Mouse (Mus musculus): Measurements from ENCODE around the gene Mccc1.
A peak's percentile ranks its signal among the peaks of the same experiment; 100 is the strongest.

The Mccc1 gene

DNA sequence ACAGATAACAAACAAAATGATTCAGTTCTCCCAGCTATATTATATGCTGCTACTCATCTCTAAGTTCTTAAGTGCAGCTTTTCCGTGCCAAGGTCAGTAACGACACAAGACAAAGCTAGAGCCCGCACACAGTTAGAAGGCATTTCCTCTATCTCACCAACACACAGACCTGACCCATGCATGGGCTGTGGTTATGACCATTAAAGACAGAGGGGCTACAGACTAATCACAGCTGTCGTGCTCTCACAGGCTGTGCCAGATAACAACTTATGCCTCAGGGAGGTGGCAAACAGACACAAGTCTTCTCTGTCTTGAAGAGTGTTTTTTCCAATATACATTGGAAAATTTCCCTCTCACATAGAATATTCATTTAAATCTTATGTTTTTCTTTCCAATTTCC lies 35.5 kb downstream of the Mccc1 start:
- no peak for DNase-seq

DNA sequence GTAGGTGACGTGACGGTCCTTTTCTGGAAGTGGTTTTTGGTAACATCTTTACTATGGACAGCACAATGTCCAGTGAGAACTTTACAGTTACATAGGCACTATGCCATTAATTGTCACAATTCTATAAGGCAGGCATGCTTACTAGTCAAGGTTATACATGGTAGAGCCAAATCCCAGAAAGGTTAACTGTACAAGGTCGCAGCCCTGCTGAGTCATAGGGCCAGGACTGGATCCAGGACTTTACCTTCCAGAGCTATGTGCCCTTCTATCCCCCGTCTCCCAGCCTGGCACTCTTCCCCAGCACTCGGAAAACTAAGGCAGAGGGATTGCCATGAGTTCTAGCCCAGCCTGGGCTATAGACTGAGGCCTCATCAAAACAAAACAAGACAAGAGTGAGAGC lies 36.6 kb downstream of the Mccc1 start:
- DNase-seq: no peak

DNA sequence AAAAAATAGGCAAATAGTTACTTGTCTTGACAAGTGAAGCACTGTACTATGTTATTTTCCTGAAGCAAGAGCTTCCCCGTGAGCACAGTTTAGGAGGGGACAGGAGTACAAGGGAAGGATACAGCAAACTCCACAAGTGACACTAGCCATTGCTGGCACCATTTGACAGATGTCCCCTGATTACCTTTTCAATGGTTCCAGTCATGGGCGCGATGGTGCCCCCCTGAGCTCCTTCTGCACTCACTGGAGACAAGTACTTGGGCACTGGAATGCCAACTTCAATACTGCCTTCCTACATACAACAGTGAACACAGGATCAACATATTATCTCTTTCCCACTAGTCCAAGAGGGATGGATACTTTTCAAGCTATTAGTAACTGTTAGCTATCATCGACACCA lies 37.1 kb downstream of the Mccc1 start:
- DNase-seq: no peak

DNA sequence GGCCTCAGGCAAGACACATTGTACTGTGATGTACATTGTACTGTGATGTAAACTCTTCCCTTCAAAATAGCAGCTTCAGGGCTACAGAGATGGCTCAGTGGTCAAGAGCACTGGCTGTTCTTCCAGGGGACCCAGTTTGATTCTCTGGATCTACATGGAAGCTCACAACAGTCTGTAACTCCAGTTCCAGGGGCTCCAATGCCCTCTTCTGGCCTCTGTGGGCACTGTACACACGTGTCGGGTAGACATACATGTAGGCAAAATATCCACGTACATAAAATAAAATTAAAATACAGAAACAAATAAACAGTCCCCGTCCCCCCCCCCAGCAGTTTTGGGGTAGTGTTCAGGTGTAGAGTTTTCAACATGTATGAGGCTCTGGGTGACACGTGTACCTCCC lies 37.5 kb downstream of the Mccc1 start:
- no peak for DNase-seq

DNA sequence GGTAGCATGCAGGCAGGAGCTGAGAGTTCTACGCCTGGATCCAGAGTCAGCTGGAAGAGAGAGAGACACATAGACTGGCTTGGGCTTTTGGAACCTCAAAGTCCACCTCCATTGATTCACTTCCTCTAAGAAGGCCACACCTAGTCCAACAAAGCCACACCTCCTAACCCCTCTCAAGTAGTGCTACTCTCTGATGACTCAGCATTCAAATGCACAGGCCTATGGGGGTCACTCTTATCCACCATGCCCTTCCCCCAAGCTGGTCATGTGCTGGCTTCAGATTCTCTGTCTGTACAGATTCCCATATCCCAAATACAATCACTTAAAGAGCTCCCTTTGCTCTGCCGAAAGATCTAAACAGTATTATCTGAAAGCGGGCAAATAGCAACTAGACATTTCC lies 43.2 kb downstream of the Mccc1 start:
- DNase-seq: no peak

DNA sequence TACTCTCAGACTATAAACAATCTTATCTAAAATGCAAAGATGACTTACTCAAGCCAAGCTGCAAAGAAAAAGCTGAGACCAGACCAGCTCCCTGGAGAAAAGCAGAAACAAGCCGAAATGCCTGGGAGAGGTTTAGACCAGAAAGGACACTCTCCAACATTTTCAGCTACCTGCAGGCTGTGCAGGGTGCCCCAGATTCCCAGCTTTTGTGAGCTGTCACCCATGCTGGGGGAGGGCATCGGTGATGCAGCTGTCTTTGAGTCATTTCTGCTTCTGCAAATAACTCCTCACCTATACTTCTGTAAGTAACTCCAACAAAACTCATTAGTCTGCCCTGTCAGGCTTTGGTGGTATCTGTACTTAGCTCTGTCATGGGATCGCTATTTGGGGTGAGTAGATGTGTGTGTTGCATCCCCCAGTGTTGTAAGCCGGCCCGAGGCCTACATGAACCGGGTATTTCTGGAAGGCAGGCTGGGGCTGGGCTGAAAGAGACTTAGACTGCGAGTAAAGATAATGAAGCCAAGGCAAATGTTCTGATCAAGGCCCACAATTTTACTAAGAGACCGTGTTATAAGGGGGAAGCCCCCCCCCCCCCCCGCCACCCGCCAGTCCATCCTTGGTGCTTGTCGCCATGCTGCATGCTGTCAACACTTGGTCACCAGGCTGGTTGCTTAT lies 45.4 kb downstream of the Mccc1 start:
- no peak for DNase-seq

DNA sequence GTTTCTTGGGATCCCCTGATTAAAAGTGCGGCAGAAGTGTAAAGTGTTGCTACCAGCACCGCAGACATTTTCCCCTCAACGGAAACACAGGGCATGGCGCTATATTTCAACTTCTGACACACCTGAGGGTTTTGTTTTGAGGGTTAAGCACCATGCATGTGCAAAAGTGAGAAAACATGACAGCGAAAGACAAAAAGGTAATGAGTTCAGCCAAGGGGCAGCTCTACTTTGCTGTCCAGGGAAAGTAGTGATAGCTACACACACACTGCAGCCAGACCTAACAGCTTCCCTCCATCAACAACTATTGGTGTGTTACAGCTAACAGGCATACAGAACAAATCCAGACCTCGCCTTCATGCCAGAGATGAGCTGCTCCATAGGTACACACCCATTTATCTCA lies 46.7 kb downstream of the Mccc1 start:
- no peak for DNase-seq

DNA sequence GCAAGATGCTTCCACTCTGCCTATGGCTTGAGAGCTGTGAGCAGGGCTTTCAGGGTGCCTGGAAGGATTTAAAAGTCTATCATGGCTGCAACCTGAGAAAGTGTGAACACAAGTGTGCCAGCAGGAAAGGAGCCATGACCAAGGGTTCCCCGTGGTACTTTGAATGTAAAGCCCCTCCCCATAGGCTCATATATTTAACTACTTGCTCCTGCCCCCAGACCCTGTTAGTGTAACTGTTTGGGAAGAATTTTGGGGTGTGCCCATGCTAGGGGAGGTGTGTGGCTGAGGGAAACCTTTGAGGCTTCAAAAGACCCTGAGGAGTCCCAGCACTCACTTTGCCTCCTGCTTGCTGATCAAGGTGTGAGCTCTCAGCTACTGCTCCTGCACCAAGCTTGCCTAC lies 47.3 kb downstream of the Mccc1 start:
- DNase-seq: no peak

DNA sequence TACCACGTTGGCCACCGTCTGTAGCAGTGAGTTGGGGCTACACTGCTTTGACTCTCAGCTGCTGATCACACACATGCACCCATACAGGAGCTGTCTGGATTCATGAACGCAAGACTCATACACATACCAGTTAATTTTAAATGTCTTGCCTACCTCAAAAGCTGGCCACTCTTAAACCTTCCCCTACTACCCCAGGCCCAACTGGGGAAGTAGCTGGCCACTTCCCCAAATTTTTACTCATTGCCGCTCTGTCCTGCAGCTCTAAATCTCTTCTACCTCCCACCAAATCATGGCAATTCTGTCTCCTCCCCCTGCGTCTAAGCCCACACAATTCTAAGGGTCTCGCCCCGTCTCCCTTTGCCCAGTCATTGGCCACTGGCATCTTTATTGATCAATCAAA lies 52.3 kb downstream of the Mccc1 start:
- no peak for DNase-seq

DNA sequence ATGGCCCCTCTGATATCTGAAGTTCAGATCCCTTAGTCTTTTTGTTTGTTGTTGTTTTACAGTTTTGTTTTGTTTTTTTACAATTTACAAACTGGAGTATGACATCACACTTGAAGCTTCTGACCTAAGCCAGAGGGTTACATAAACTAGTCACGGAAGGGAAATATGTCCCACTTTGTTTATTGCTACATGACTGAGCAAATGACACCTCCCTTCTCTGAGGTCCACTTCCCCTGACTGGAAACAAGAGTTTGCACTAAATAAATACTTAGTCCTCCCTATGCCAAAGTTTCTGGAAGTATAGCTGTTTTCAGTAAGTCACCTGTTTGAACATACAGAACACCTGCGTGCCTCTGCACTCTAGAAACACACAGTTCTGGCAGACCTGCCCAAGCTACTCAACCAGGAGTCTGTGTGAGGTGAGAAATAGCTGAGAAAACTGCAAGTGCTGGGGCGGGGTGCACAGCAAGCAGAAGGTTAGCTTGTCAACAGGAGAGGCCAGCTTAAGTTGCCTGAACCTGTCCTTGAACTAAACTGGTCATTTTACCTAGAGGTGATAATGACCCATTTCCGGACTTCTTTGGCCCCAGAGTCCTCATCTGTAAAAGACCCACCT lies 59.9 kb downstream of the Mccc1 start:
- DNase-seq: peak in 1 of 2 experiments; percentile 32

DNA sequence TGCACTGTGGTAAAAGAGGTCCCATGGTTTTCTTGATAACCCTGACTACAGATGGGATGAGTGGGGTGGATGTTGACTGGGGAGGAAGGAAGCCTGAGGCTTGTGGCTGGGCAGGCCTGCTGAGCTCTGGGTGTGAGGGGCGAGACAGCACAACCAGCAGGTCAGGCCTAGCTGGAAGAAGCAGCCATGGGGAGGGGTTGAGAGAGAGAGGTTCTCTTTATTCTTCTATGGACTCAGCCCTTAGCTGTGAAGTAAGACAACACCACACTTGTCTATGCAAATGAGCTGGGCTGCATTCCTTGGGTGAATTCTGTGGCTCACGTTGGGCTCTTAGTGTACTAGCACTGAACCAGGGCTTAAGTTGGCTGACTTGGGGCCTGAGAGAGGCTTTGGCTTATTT lies 60.4 kb downstream of the Mccc1 start:
- peak; percentile 11 to 39 for DNase-seq

DNA sequence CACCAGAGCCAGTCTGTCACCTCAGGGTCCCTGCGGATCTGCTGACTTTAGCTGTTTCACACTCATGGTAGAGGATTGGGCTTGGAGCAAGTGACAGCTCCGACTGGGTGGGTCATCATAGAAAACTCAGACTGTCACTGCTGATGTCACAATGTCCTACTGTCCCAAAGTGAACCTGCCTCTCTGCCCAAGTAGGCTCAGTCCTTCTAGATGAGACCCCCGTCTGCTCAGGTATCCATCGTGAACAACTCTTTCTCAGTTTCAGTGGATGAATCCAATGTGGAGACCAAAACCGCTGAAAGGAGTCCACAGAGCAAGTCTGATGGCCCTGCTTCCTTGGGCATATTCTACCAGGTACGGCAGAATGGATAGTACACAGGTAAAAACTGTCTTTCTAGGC lies 63.1 kb downstream of the Mccc1 start, which contains the start of gene Dcun1d1:
Dcun1d1 (minus strand) TSS at position 101 of the 400 bp plus-strand sequence.
- DNase-seq: no peak

DNA sequence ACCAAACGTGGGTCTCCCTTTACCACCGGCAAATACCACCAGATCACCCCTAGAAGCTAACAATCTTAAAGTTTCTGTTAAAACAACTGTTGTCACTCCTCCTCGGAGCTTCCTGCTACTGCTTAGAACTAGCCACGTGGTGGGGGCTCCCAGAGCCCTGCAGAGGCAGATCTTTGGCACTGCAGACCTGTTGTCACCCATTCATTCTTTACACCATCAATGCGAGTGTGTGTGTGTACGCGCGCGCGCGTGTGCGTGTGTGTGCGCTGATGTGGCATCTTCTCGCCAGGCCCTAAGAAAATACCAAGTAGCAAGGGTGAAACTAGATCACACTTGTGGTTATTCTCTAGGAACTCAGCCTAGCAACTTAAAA lies 67.1 kb downstream of the Mccc1 start:
- no peak for DNase-seq

DNA sequence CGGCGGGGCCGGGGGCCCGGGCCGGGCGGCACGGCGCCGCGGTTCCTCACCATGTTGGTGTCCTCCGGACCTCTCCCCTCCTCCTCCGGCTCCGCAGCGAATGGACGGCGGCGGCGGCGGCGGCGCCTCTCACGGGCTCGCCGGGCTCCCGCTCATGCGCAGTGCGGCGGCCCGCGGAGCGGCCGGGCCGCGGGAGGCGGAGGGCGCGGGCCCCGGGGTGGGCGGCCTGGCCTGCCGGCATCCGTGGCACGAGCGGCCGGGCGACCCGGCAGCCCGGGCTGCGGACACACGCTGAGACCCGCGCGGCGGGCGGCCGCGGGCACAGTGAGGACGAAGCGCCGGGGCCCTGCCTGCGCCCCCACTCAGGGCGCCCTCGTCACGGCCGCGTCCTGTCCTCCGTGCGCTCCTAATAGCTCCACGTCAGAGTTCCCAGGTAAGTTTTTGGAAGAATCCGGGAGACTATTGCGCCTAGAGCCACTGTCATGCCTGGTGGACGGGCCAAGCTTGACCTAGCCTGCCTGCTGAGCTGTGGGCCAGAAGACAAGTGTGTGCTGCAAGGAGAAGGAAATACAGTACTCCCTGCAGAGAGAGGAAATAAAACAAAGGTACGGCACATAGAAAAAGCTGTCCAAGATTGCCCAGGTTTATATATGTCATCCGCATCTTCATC lies 67.6 kb downstream of the Mccc1 start:
- peak; percentile 84 to 86 for DNase-seq

DNA sequence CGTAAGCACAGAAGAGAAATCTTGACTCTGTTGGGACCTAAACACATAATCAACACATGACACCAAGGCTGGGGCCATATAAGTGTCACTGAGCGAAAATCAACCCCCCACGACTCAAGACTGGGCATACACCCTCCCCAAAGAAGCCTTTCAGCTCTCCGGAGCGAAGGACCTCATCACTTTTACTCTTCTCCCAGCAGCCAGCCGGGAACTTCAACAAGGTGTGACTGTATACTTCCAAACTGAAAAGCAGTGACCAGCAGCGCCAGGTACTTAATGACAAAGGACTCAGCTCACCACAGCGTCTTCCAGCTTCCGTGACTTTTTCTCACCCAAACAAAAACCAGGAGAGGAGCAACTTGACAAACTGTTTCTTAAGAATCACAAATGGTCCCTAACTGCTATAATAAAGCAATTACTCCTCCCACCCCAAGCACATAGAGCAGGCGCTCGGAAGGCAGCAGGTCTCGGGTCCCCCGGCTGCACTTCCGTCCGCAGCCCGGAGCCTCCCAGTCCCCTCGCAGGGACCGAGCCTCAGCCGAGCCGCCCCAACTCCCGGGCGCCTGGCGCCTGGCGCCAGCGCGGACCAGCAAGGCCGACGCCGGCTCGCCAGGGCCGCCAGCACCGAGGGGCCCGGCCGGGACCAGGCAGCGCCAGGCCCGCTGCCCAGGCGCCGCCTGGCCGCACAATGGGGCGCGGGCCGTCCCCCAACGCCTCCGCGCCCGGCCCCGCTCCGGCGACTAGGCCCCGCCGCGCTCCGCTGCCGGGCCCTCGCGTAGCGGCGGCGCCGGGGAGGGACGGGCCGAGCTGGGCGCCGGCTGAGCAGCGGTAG lies 68.4 kb downstream of the Mccc1 start:
- peak; percentile 54 to 57 for DNase-seq

DNA sequence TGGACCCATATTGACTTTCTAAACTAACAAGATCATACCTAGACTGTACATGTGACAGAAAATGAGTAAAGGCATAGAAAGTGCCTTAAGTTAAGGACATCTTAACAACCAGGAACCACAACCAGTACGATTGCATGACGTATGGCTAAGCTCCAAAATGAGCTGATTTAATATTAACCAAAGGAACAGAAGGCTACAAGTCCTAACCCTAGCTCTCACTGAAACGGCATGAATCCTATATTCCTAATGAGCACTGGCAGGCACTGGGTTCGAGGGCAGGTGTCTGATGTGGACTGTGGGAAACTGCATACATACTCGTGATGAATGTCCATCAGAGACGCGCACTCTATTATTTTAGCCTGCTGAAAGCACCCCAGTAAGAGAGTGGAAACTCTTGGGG lies 69.1 kb downstream of the Mccc1 start:
- no peak for DNase-seq

DNA sequence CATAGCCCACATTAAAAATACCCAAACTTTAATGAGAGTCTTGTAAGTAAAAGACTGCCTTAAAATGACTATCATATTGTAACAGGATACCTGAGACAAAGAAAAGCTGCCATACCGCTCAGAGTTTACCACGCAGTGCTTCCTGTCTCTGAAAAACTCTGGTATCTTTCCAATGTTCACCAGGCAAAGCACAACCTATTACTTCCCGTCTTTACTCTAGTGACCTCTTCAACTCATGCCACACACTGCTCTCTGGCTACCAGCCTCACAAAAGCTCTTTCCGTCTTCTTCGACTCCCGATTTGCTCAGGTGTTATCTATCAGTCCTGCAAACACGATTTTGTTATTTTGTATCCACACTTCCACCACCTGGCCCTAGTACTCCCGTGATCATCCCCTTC lies 70.6 kb downstream of the Mccc1 start:
- DNase-seq: no peak

DNA sequence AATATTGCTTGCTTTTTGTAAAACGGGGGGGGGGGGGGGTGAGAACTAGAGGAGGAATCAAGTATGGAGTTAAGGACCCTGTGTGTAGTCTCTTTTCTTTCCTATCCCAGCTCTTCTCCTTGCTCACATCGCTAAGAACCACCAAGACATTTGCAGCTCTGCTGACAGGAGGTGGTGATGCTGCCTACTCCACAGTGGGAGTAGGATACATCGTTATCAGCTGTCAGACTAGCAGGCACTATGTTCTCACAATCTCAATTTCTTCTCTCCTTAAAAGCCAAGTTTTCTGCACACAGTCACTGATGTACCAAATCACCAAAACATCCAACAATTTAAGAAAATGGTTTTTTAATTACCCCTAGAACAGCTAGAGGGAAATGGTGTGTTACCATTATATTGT lies 71.1 kb downstream of the Mccc1 start:
- no peak for DNase-seq

DNA sequence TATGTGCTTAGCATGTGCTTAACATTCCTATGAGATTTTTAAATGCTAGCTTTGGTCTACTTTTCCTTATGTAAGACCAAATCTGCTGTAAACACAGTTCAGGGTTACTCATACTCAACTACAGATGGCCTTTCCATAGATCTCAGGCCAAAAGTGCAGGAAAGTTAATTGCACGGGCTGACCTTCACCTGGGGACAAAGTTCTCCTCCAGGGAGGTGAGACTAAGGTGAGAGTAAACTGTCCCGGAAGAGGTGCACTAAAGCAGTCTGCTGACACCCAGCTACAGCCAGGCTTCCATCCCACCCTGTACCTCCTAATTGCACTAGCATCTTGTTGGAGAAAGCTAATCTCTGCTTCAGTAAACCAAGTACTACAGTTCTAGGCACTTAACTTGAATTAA lies 74.6 kb downstream of the Mccc1 start:
- DNase-seq: no peak

DNA sequence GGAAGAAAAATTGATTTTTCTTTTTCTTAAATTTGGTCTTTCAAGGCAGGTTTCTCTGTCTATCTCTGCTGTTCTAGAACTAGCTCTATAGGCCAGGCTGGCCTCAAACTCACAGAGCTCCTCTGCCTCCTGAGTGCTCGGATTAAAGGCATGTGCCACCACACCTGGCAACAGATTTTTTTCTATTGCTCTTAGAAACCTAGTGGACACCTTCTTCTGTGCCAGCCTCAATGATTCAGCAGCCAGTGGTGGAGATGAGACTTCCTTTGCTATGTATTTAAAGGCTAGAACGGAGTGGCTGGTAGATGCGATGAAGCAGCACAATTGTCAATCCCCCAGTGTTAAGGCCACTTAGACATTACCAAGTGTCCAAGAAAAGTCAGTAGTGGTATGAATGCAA lies 76.5 kb downstream of the Mccc1 start:
- no peak for DNase-seq

DNA sequence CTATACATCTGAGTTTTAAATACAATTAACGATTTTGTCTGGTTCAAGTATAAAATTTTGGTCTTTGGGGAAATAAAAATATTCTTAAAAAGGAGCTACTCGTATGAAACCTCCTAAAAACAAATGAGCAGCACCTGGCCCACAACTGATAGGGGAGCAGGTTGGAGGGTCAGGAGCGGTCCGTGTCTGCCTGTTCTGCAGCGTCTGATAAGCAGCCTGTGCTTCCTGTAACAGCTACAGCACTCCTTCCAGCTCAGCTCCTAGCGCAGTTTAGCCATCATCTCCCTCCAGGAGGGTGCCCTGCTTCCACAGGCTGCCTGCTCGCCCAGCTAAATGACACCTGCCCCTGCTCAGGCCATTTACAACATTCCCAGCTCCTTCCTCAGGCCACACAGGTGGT lies 77.0 kb downstream of the Mccc1 start:
- no peak for DNase-seq

DNA sequence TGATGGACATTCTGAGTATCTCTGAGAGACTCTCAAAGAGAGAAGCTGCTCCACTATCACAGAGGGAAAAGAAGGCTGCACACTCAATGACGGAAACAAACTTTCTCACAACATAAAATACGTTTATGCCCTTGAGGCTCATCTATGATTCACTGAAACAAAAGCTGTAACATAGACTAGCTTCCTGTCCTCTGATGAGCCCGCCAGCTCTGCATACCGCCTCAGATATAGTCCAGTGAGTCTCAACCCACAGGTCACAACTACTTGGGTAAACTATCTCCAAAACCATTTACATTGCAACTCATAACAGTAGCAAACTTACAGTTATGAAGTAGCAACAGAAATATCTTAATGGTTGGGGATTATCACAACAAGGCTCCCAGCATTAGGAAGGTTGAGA lies 78.0 kb downstream of the Mccc1 start:
- no peak for DNase-seq

DNA sequence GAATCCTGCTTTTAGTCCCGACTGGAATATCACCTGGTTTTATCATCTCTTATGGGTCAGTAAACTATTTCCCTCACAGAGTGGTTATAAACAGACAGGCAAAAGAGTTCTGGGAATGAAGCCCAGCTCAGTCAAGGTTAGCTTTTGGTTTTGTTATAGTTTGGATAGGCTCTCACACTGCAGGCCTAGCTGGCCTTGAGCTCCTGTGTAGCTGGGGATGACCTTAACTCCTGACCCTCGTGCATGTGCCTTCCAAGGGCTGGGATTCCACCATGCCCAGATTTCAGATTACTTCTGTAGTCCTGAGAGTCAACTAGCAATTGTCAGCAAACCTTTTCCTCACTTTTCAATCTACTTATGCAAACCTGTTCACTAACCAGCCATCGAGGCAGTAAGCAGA lies 82.2 kb downstream of the Mccc1 start:
- DNase-seq: no peak

Data from lung, adult 18-20 months (tissue).